Mouse (Mus musculus) hindbrain, embryonic 15.5 days (tissue): Measurements from ENCODE around the gene A2m. TPM values are rescaled to one million over a fixed set of nuclear protein-coding genes. Genes with fewer than 3 reads are reported as not detected.

Experiments used
- ATAC-seq: fragments of 200-750 bp; cut with Nextera tagmentation; 2 replicates; pipeline ENCODE4 v1.8.0; 2017; ENCODE audit warnings: low read depth, moderate number of reproducible peaks, moderate TSS enrichment; ENCODE audit not compliant: low FRiP score
- H3K27ac ChIP-seq: fragments of 300-500 bp; sonication (generic); replicated peaks from 2 replicates; pipeline ENCODE4 v1.5.1; 2015; ENCODE audit warnings: mild to moderate bottlenecking, inconsistent platforms
- H3K27me3 ChIP-seq: fragments of 300-500 bp; sonication (generic); 2 replicates; pipeline ENCODE4 v1.6.1; 2015; ENCODE audit warnings: control low read depth, inconsistent platforms
- H3K36me3 ChIP-seq: fragments of 300-500 bp; sonication (generic); 2 replicates; pipeline ENCODE4 v1.6.1; 2015; ENCODE audit warnings: control low read depth, inconsistent platforms
- H3K4me1 ChIP-seq: fragments of 300-500 bp; sonication (generic); replicated peaks from 2 replicates; pipeline ENCODE4 v1.6.1; 2015; ENCODE audit warnings: control low read depth, inconsistent platforms
- H3K4me2 ChIP-seq: fragments of 300-500 bp; sonication (generic); 2 replicates; pipeline ENCODE4 v1.6.1; 2015; ENCODE audit warnings: moderate library complexity, mild to moderate bottlenecking, inconsistent platforms
- H3K4me3 ChIP-seq: fragments of 300-500 bp; sonication (generic); 2 replicates; pipeline ENCODE4 v1.5.1; 2015; ENCODE audit warnings: mild to moderate bottlenecking, inconsistent platforms
- H3K9ac ChIP-seq: fragments of 300-500 bp; sonication (generic); 2 replicates; pipeline ENCODE4 v1.6.1; 2015; ENCODE audit warnings: inconsistent platforms
- H3K9me3 ChIP-seq: fragments of 300-500 bp; sonication (generic); 2 replicates; pipeline ENCODE4 v1.6.1; 2016; ENCODE audit warnings: control low read depth, inconsistent platforms
- WGBS: fragments of 180-500 bp; shearing (Covaris S2); methylation state at CpG from one replicate; pipeline ENCODE4 v1.1.7; 2015; 5-methylcytosine and 5-hydroxymethylcytosine counted together
- polyA plus RNA-seq: library from polyadenylated mRNA; unstranded; fragments of >200 nt; fragmentation: Nextera tagmentation; extraction: Ambion mirVana; gene quantifications from 2 replicates; pipeline ENCODE4 v1.2.1, GENCODE M21; 2015

The A2m gene
- 13.5 and 15.1 TPM in 2 replicates for polyA plus RNA-seq

- no peaks in the 10 kb centered on the region for H3K9me3 ChIP-seq
- no peaks in the 10 kb centered on the region for H3K27me3 ChIP-seq
- peak within 1 kb of the TSS; percentile 28 for H3K4me3 ChIP-seq
- no peak for ATAC-seq
- H3K36me3 ChIP-seq = no peaks in the 10 kb centered on the region
- WGBS = 86% methylated on average over 8 of the region's 8 CpGs
- H3K4me2 ChIP-seq = peak within 1 kb of the TSS; percentile 54
- H3K27ac ChIP-seq = peak within 1 kb of the TSS; percentile 42; the same call in 1 of the 2 replicates
- 0 out of 2 replicates have a peak within 1 kb of the TSS, but pooled peaks have one; percentile 18 for H3K9ac ChIP-seq
- H3K4me1 ChIP-seq = peaks cover 10% of the 10 kb centered on the region
Observed at GRCm38 (mm10) chr6:121635076-121635475, at the start of gene A2m. TSS of gene A2m (plus strand) at chr6:121635376.

DNA sequence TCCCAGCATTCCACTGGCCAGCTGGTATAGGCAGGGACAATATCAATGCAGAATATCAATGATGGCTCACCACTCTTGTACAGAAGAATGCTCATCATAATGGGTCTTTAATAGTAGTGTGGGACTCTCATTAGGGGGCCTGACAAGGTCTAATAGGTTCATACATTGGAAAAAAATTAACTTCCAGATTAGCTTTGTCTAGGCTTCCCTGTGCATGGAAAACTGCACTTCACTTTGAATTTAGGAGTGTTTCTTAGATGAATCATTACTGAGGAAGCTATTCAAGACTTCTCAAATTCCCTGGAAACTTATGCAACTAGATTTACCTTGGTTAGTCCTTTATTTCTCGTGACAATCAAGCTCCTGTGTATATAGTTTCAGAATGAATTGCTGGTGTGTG is 45.0 kb upstream of the A2m start:
- Histone ChIP-seq H3K4me1 (no peaks in the 10 kb centered on the region), H3K27ac (no peak overlapping the region), H3K9ac (no peak overlapping the region), H3K4me3 (no peak overlapping the region), H3K36me3 (no peaks in the 10 kb centered on the region), H3K27me3 (no peaks in the 10 kb centered on the region), H3K4me2 (no peak overlapping the region), H3K9me3 (no peaks in the 10 kb centered on the region)
- no peak for ATAC-seq
- 49% methylated on average over 1 of the region's 1 CpGs for WGBS

DNA sequence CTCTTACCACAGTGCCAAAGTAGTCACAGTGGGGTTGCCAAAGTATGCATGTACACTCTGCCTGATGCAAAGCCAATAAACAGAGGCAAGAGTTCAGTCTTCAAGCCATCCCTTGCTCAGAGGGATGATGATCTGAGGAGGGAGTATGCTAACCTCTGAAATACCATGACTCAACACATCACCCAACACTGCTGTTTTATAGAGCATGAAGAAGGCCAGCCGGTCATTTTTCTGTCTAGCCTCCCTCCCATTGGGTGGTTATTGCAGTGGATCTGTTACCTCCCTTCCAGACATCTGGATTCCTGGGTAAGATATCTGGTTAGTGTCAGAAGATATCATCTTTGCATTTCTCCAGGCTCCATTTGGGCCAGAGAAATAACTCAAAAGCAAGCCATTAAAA is 34.2 kb upstream of the A2m start:
- WGBS = 89% methylated on average over 1 of the region's 1 CpGs
- H3K4me1 ChIP-seq = no peaks in the 10 kb centered on the region
- ATAC-seq = no peak

DNA sequence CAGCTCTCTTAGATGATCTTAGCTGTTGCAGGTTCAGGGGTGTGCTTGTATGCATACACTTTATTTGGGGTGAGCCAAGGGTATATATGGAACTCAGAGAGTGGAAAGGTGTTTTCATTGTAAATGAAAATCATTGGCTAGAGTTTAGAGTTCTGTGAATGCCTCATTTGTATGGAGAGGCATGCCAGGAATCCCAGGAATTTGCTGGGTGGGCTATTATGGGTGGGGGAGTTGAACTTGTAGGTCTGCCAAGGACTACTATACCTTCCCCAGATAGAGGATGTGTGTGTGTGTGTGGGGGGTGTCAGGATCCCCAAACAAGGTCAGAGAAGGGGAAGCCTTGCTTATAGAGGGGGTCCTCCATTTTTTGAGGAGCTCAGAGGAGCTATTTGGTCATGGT is 27.3 kb upstream of the A2m start:
- no peak overlapping the region for H3K4me3 ChIP-seq
- H3K27me3 ChIP-seq = no peaks in the 10 kb centered on the region
- H3K4me1 ChIP-seq = no peaks in the 10 kb centered on the region
- H3K4me2 ChIP-seq = no peak overlapping the region
- no peaks in the 10 kb centered on the region for H3K9me3 ChIP-seq
- H3K27ac ChIP-seq = no peak overlapping the region
- H3K9ac ChIP-seq = no peak overlapping the region
- ATAC-seq = no peak
- no peaks in the 10 kb centered on the region for H3K36me3 ChIP-seq

More for the DNA sequence above, 34.2 kb upstream of the A2m start:
- no peak overlapping the region for H3K4me2 ChIP-seq
- H3K9me3 ChIP-seq = no peaks in the 10 kb centered on the region
- no peak overlapping the region for H3K9ac ChIP-seq
- H3K4me3 ChIP-seq = no peak overlapping the region
- no peaks in the 10 kb centered on the region for H3K27me3 ChIP-seq
- no peak overlapping the region for H3K27ac ChIP-seq
- no peaks in the 10 kb centered on the region for H3K36me3 ChIP-seq

GRCm38 (mm10) chr6:121611796-121612195 is 23.4 kb upstream of the A2m start:
- Histone ChIP-seq H3K27me3 (no peaks in the 10 kb centered on the region), H3K36me3 (no peaks in the 10 kb centered on the region), H3K9ac (no peak overlapping the region), H3K4me3 (no peak overlapping the region), H3K4me1 (no peaks in the 10 kb centered on the region), H3K9me3 (no peaks in the 10 kb centered on the region), H3K27ac (no peak overlapping the region), H3K4me2 (no peak overlapping the region)
- no peak for ATAC-seq
- WGBS = 49% methylated on average over 3 of the region's 3 CpGs

GRCm38 (mm10) chr6:121617476-121617875 is 17.7 kb upstream of the A2m start:
- H3K9ac ChIP-seq = no peak overlapping the region
- WGBS = 29% methylated on average over 3 of the region's 3 CpGs
- no peaks in the 10 kb centered on the region for H3K9me3 ChIP-seq
- H3K4me3 ChIP-seq = no peak overlapping the region
- no peak for ATAC-seq
- no peaks in the 10 kb centered on the region for H3K36me3 ChIP-seq
- no peaks in the 10 kb centered on the region for H3K27me3 ChIP-seq
- no peak overlapping the region for H3K27ac ChIP-seq
- no peaks in the 10 kb centered on the region for H3K4me1 ChIP-seq
- no peak overlapping the region for H3K4me2 ChIP-seq

DNA sequence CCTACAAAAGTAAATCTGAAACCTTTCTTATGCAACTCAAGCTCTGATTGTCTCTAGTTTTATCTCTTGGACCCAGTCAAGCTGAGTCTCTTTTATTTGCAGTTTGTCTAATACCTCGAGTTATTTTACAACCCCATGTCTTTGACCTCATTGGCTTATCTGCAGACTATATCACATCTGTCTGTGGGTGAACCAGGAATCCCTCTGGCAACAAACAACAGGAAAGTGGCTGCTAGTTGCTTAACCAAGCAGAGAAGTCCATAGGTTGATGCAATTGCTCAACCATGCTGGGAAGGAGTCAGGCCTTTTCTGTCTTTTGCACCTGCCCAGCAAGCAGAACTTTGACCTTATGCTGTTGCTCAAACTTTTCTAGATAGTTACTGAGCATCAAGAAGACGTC is 12.7 kb upstream of the A2m start:
- Histone ChIP-seq H3K36me3 (no peaks in the 10 kb centered on the region), H3K4me2 (no peak overlapping the region), H3K27ac (no peak overlapping the region), H3K9ac (no peak overlapping the region), H3K4me3 (no peak overlapping the region), H3K9me3 (no peaks in the 10 kb centered on the region), H3K27me3 (no peaks in the 10 kb centered on the region), H3K4me1 (no peaks in the 10 kb centered on the region)
- no peak for ATAC-seq
- 85% methylated on average over 2 of the region's 2 CpGs for WGBS

DNA sequence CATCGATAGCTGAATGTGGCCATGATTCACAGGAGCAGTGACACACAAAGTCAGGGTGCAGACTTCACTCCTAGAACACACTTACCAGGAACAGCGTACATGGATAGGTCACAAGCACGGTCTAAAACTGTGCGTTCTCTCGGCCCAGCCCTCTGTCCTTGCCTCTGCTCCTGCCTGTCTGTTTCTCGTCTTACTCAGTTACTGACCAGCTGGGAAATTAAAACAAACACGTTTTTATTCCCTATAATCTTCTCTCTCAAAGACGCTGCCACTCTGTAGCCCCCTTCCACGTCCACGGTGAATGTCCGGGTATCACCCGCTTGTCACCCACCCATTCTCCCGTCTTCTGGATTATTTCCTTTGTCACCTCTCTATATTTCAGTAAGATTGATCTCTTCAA is 656 bp upstream of the A2m start:
- Histone ChIP-seq H3K27ac (no peak overlapping the region), H3K4me1 (peaks cover 10% of the 10 kb centered on the region), H3K4me2 (no peak overlapping the region), H3K27me3 (no peaks in the 10 kb centered on the region), H3K4me3 (no peak overlapping the region), H3K9ac (no peak overlapping the region), H3K9me3 (no peaks in the 10 kb centered on the region), H3K36me3 (no peaks in the 10 kb centered on the region)
- WGBS = 87% methylated on average over 13 of the region's 13 CpGs
- ATAC-seq = no peak

- 9% methylated on average over 12 of the region's 12 CpGs for WGBS
- Histone ChIP-seq H3K9ac (0 out of 2 replicates have a peak overlapping the region, but pooled peaks have one; percentile 18), H3K9me3 (no peaks in the 10 kb centered on the region), H3K4me3 (peak overlapping the region; percentile 28), H3K27me3 (no peaks in the 10 kb centered on the region), H3K4me1 (peaks cover 10% of the 10 kb centered on the region), H3K27ac (peak overlapping the region; percentile 42; the same call in 1 of the 2 replicates), H3K4me2 (peak overlapping the region; percentile 54), H3K36me3 (no peaks in the 10 kb centered on the region)
- ATAC-seq = peak; percentile 80; the same call in 1 of the 2 replicates
Observed at GRCm38 (mm10) chr6:121635878-121636371, 749 bp downstream of the A2m start.

DNA sequence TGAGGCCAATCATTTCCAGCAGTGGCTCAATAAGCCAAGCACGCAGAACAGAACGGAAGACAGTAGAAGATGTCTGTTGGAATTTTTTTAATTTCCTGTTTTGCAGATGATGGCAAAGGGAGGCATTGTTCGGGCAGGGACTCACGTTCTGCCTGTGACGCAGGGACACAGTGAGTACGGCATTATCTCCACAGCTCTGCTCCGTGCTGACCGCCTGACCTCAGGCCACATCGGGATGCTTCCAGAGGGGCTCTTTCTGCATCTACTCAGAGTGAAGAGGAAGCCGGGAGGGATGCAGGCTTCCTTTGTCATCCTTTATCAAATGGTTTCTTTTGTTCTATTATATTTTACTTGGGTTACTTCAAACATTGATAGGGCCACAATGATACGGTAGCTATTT is 13.3 kb downstream of the A2m start:
- Histone ChIP-seq H3K9ac (no peak overlapping the region), H3K4me3 (no peak overlapping the region)
- WGBS = 63% methylated on average over 11 of the region's 11 CpGs

More for the DNA sequence above, 13.3 kb downstream of the A2m start:
- no peak overlapping the region for H3K4me2 ChIP-seq
- no peaks in the 10 kb centered on the region for H3K36me3 ChIP-seq
- H3K27ac ChIP-seq = no peak overlapping the region
- no peaks in the 10 kb centered on the region for H3K4me1 ChIP-seq
- no peaks in the 10 kb centered on the region for H3K9me3 ChIP-seq
- no peaks in the 10 kb centered on the region for H3K27me3 ChIP-seq
- ATAC-seq = no peak

Other genes starting within 250 kb of the A2m start
- gene Iqsec3, start 161.7 kb upstream of the A2m start, polyA plus RNA-seq = 13.5 and 15.4 TPM in 2 replicates
- gene Gm7298, start 97.6 kb downstream of the A2m start, polyA plus RNA-seq = 0.05 TPM in 1 of 2 replicates, not detected in the other
- not detected in 2 replicates for gene Mug1, start 203.2 kb downstream of the A2m start, polyA plus RNA-seq